Mouse (Mus musculus) heart, embryonic 10.5 days (tissue): ENCODE measurements around the gene BC049715. TPM values are rescaled to one million over a fixed set of nuclear protein-coding genes. Genes with fewer than 3 reads are reported as not detected.

Experiments used
- DNase-seq: peaks from one replicate; pipeline ENCODE4 v3.0.0-alpha.2; 2017; ENCODE audit warnings: low spot score
- H3K27ac ChIP-seq: fragments of 300-500 bp; sonication (generic); 2 replicates; pipeline ENCODE4 v1.5.1; 2016; ENCODE audit warnings: mild to moderate bottlenecking
- H3K27me3 ChIP-seq: fragments of 300-500 bp; sonication (generic); 2 replicates; pipeline ENCODE4 v1.6.1; 2016; ENCODE audit warnings: mild to moderate bottlenecking; ENCODE audit not compliant: poor library complexity, insufficient read depth, severe bottlenecking
- H3K36me3 ChIP-seq: fragments of 300-500 bp; sonication (generic); 2 replicates; pipeline ENCODE4 v1.6.1; 2016; ENCODE audit warnings: mild to moderate bottlenecking, moderate library complexity
- H3K4me1 ChIP-seq: fragments of 300-500 bp; sonication (generic); 2 replicates; pipeline ENCODE4 v1.6.1; 2016; ENCODE audit warnings: mild to moderate bottlenecking
- H3K4me3 ChIP-seq: fragments of 300-500 bp; sonication (generic); 2 replicates; pipeline ENCODE4 v1.5.1; 2016; ENCODE audit warnings: mild to moderate bottlenecking, moderate library complexity
- H3K9me3 ChIP-seq: fragments of 300-500 bp; sonication (generic); 2 replicates; pipeline ENCODE4 v1.6.1; 2016; ENCODE audit warnings: mild to moderate bottlenecking, moderate library complexity
- WGBS: fragments of 180-500 bp; shearing (Covaris S2); methylation state at CpG from one replicate; pipeline ENCODE4 v1.1.7; 2016; 5-methylcytosine and 5-hydroxymethylcytosine counted together
- polyA plus RNA-seq: library from polyadenylated mRNA; unstranded; fragments of >200 nt; fragmentation: Nextera tagmentation; extraction: Ambion mirVana; gene quantifications from 2 replicates; pipeline ENCODE4 v1.2.1, GENCODE M21; 2016

The BC049715 gene
- polyA plus RNA-seq, 1 experiment from 2014 or later = 2.4 TPM

DNA sequence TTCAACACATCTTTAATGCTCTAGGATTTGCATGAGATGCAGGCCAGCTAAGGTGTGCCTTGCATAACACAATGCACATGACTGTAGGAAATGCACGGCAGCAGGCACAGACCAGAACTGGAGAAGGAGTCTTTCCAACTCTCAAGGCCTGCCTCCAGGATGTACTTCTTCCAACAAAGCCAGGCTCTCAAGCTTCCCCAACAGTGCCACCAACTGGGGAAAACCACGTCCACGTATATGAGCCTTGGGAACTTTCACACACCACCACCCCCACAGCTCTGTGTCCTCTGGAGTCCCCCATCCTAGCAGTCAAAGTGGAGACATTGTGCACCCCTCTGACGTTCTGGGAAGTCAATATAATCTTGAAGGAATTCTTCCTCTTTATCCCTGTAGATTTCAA is 14.3 kb upstream of the BC049715 start:
- no peak for DNase-seq
- WGBS = 35% methylated on average over 4 of the region's 4 CpGs
- Histone ChIP-seq H3K4me1 (peaks cover 11% of the 10 kb centered on the region), H3K36me3 (peaks cover 59% of the 10 kb centered on the region), H3K27me3 (no peaks in the 10 kb centered on the region), H3K4me3 (no peak overlapping the region), H3K27ac (no peak overlapping the region), H3K9me3 (no peaks in the 10 kb centered on the region)

DNA sequence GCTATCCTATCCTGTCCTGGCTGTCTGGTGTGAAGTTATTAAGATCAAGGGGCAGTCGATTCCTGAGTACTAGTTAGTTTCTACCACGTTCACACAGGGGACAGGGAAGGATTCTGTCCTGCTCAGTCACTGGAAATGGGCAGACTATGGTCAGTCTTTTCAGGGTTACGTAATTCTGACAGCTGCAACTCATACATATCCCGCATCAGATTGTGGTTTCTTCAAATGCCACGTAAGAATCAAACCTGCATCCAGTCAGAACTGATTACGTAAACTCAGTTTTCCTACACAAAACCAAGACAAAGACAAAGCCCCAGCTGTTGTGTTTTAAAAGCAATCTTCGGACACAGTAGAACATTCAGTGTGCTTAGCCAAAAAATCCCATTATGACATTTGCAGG is 12.0 kb upstream of the BC049715 start:
- WGBS = 97% methylated on average over 7 of the region's 7 CpGs
- H3K36me3 ChIP-seq = peaks cover 80% of the 10 kb centered on the region

DNA sequence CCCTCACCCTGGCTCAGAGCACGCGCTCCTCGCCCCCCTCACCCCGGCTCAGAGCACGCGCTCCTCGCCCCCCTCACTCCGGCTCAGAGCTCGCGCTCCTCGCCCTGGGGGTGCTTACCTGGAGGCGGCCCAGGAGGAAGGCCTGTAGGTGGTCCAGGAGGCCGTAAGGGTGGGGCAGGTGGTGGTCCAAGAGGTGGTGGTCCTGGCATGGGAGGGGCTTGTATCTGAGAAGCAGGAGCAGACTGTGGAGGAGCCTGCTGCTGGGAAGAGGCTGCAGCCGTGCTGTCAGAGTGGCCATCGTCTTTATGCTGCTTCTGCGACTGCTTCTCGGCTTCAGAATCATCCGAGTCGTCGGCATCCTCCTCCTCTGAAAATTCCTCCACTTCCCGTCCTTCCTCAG is 10.6 kb upstream of the BC049715 start:
- WGBS = 94% methylated on average over 21 of the region's 21 CpGs
- Histone ChIP-seq H3K36me3 (peaks cover 95% of the 10 kb centered on the region), H3K9me3 (no peaks in the 10 kb centered on the region), H3K27ac (no peak overlapping the region), H3K4me3 (no peak overlapping the region), H3K4me1 (peaks cover 5% of the 10 kb centered on the region; the same call in 1 of the 2 replicates), H3K27me3 (no peaks in the 10 kb centered on the region)
- DNase-seq = no peak

More for the DNA sequence above, 12.0 kb upstream of the BC049715 start:
- Histone ChIP-seq H3K4me1 (no peaks in the 10 kb centered on the region), H3K27ac (no peak overlapping the region), H3K4me3 (no peak overlapping the region), H3K9me3 (no peaks in the 10 kb centered on the region), H3K27me3 (no peaks in the 10 kb centered on the region)
- no peak for DNase-seq

DNA sequence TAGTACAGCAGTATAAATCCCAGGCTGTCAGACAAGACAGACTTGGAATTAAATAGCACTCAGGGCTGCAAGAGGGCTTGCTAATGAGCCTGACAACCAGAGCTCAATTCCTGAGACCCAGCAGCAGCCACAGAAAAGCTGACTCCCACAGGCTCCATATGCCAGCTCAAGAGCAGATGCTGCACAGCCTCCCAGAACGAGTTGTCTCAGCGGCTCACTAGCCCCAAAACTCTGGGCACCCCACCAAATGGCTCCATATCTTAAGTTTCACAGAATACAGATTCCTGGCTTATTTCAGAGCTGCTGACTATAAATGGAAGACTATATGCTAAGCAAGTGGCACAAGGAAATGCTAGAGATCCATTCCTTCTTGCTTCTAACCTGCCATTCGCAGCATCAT is 9.9 kb upstream of the BC049715 start:
- Histone ChIP-seq H3K4me3 (no peak overlapping the region), H3K27me3 (no peaks in the 10 kb centered on the region), H3K4me1 (peaks cover 5% of the 10 kb centered on the region; the same call in 1 of the 2 replicates), H3K36me3 (peaks cover 95% of the 10 kb centered on the region), H3K9me3 (no peaks in the 10 kb centered on the region), H3K27ac (no peak overlapping the region)
- DNase-seq = no peak
- 92% methylated on average over 3 of the region's 3 CpGs for WGBS

DNA sequence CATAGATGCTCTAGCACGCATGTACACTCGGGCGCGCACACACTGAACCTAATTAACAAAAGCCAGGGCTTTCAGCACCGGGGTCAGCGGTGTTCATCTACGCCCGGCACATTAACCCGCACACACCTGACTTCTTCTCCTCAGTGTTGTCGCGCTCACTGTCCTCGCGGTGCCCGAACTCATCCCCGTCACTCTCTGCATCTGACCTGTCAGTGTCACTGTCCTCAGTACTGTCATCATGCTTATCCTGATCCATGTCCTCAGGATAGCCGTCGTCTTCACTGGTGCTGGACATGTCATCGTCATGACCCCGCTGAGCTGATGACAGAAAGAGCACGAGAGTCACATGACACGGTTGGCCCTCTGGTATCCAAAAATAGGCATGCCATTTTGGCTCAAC is 7.0 kb upstream of the BC049715 start:
- Histone ChIP-seq H3K4me1 (peaks cover 5% of the 10 kb centered on the region; the same call in 1 of the 2 replicates), H3K36me3 (peaks cover 93% of the 10 kb centered on the region), H3K4me3 (no peak overlapping the region), H3K27ac (no peak overlapping the region), H3K9me3 (no peaks in the 10 kb centered on the region), H3K27me3 (no peaks in the 10 kb centered on the region)
- 84% methylated on average over 21 of the region's 21 CpGs for WGBS
- no peak for DNase-seq

DNA sequence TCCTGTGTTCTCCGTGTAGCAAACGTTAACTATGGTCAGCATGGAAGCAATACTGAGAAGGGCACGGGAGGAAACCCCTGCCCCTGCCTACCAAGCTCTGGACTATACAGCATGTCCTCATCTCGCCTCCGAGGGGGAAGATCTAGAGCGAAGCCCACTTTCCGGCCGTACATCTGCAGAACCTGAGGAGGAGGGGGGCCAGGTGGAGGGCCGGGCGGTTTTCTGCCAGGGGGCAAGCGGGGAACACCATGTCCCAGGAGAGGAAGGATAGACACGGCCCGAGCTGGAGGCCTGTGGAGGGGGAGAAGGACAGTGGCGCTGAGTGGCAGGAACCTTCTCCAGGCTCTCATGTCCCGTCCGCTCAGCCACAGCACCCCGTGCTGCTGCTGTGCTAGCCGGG is 6.3 kb upstream of the BC049715 start:
- H3K9me3 ChIP-seq = no peaks in the 10 kb centered on the region
- no peak overlapping the region for H3K27ac ChIP-seq
- no peaks in the 10 kb centered on the region for H3K27me3 ChIP-seq
- no peak overlapping the region for H3K4me3 ChIP-seq
- peaks cover 91% of the 10 kb centered on the region for H3K36me3 ChIP-seq
- H3K4me1 ChIP-seq = peaks cover 5% of the 10 kb centered on the region; the same call in 1 of the 2 replicates
- DNase-seq = no peak
- 88% methylated on average over 18 of the region's 18 CpGs for WGBS

DNA sequence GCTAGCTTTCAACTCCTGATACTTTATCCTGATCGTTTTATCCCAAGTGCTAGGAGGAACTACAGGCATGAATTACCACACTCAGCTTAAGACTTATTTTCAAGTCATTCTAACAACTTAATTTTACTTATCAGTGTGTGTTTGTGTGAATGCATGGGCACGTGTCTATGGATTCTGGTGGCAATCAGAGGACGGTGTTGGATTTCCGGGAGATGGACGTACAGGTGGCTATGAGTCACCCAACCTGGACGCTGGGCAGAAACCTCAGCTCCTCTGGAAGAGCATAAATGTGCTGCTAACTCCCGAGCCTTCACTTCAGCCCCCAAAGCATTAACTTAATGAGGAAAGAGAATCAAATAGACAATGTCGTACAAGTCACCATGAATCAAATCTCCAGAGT is 2.4 kb upstream of the BC049715 start:
- WGBS = 92% methylated on average over 8 of the region's 8 CpGs
- H3K4me1 ChIP-seq = peaks cover 11% of the 10 kb centered on the region; the same call in 1 of the 2 replicates
- peaks cover 53% of the 10 kb centered on the region for H3K36me3 ChIP-seq
- H3K27me3 ChIP-seq = no peaks in the 10 kb centered on the region
- peak; percentile 64 for DNase-seq
- no peak overlapping the region for H3K4me3 ChIP-seq
- no peak overlapping the region for H3K27ac ChIP-seq
- H3K9me3 ChIP-seq = no peaks in the 10 kb centered on the region

DNA sequence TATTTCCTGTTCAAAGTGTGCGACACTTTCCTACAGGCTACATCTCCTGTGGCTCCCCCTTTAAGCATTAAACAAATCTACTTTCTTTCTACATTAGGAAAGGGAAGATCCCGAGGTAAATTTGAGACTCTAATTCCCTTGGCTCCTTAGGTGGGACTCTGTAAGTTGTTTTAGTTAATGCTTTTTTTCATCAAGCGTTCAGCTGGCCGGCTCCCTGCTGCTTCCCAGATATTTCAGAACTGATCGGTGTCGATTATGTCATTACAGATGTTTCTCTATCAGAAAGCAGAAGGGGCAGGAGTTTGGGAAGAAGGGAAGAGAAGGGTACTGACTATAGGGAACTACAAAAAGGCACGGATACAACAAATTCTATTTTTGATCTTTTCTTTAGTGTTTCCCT is 310 bp upstream of the BC049715 start:
- 14% methylated on average over 7 of the region's 7 CpGs for WGBS
- Histone ChIP-seq H3K36me3 (peaks cover 32% of the 10 kb centered on the region), H3K9me3 (no peaks in the 10 kb centered on the region), H3K27ac (peak overlapping the region; percentile 99), H3K4me3 (peak overlapping the region; percentile 100), H3K4me1 (peaks cover 7% of the 10 kb centered on the region; the same call in 1 of the 2 replicates), H3K27me3 (no peaks in the 10 kb centered on the region; the same call in 1 of the 2 replicates)
- peak; percentile 55 for DNase-seq

DNA sequence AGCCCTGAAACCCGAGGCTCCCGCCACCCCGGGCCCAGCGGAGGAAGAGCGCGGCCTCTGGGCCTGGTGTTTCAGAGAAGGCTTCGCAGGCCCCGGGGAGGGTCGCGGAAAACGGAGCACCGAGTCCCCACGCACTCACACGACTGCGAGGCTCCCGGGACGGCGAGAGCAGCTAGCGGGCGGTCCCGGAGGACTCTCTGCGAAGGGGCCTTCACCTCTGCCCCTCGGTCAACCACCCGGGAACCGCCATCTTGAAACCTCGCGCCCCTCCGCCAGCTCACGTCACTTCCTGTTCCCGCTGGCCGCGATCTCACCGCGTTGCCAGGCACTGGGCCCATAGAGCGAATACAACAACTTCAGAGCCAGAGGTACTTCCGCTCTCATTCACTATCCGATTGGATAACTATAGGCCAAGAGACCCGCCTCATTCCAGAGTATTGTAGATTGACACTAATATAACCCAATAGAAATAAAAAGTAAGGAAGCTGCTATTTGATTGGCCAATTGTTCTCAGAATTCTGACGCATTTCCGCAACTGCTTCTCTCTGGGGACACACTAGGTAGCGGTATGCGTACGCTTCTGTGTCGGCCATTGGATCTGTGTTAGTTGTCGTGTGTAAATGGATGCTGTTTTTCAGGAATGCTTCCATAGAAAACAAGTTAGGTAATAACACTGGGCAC is 595 bp downstream of the BC049715 start, which contains the start of gene Wbp11:
TSS of gene Wbp11 (minus strand) at position 353 of the 681 bp plus-strand sequence.
- peak; percentile 99 for DNase-seq
- Histone ChIP-seq H3K27ac (peak within 1 kb of the TSS; percentile 99), H3K27me3 (no peaks in the 10 kb centered on the region; the same call in 1 of the 2 replicates), H3K9me3 (no peaks in the 10 kb centered on the region), H3K4me3 (peak within 1 kb of the TSS; percentile 100), H3K4me1 (peaks cover 7% of the 10 kb centered on the region; the same call in 1 of the 2 replicates), H3K36me3 (peaks cover 23% of the 10 kb centered on the region)
- under 1% methylated on average over 45 of the region's 45 CpGs for WGBS

DNA sequence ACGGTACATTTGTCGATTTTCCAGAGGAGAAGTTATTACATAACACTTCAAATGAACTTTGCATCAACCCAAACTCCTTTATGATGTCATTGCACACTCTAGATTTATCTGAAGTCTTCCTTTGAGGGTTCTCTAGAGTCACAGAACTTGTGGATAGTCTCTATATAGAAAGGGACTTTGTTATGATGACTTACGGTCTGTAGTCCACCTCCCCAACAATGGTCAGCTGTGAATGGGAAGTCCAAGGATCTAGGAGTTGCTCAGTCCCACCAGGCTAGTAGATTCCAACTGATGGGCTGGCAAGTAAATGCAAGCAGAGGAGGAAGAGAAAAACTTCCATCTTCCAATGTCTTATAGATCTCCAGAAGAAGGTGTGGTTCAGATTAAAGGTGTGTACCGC is 1.3 kb downstream of the BC049715 start:
- H3K27me3 ChIP-seq = no peaks in the 10 kb centered on the region; the same call in 1 of the 2 replicates
- H3K36me3 ChIP-seq = peaks cover 20% of the 10 kb centered on the region

DNA sequence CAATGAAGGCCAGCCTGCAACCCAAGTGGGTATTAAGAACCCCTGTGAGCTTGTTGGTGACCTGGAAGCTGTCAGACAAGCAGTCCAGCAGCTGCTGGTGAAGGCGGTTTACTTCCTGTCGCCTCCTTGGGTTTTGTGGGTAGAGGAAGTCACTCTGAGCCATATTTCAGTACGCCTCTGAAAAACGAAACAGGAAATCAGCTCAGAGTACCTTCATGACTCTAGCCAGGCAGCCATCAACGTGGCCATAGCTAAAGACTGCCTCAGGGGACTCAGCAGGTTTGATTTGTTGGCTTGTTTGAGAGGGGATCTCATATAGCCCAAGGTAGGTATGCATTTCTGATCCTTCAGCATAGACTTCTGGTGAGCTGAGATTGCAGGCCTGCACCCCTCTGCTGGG is 4.3 kb downstream of the BC049715 start:
- Histone ChIP-seq H3K36me3 (no peaks in the 10 kb centered on the region), H3K4me1 (peaks cover 7% of the 10 kb centered on the region; the same call in 1 of the 2 replicates), H3K4me3 (no peak overlapping the region), H3K27ac (no peak overlapping the region), H3K9me3 (no peaks in the 10 kb centered on the region), H3K27me3 (peaks cover 3% of the 10 kb centered on the region)
- DNase-seq = no peak
- 61% methylated on average over 5 of the region's 5 CpGs for WGBS

More for the DNA sequence above, 1.3 kb downstream of the BC049715 start:
- Histone ChIP-seq H3K4me1 (peaks cover 7% of the 10 kb centered on the region; the same call in 1 of the 2 replicates), H3K4me3 (peak overlapping the region; percentile 100), H3K9me3 (no peaks in the 10 kb centered on the region), H3K27ac (peak overlapping the region; percentile 89)
- 38% methylated on average over 4 of the region's 4 CpGs for WGBS
- DNase-seq = no peak

DNA sequence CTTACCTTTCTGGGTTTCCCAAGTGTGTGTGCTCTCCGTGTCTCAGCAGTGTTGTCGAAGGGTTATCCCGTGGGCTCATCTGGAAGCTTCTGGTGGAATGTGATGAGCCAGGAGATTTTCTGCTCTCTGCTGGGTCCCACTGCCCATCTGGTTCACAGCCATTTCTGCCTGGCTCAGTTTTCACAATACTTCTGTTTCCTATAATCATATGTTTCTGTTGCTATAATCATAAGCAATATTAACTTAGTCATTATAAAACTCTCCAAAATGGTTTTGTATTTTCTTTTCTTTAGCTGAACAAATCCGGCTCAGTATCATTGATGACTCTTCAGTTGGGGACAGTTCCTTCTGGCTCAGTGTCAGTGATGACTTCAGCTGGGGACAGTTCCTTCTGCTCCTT is 7.9 kb downstream of the BC049715 start, which contains the start of gene Smco3:
TSS of gene Smco3 (minus strand) at position 101 of the 400 bp plus-strand sequence.
- H3K4me3 ChIP-seq = no peak within 1 kb of the TSS
- WGBS = 44% methylated on average over 4 of the region's 4 CpGs
- no peak for DNase-seq
- peaks cover 3% of the 10 kb centered on the region for H3K27me3 ChIP-seq
- no peaks in the 10 kb centered on the region for H3K9me3 ChIP-seq
- no peaks in the 10 kb centered on the region for H3K36me3 ChIP-seq
- no peaks in the 10 kb centered on the region for H3K4me1 ChIP-seq
- no peak within 1 kb of the TSS for H3K27ac ChIP-seq

DNA sequence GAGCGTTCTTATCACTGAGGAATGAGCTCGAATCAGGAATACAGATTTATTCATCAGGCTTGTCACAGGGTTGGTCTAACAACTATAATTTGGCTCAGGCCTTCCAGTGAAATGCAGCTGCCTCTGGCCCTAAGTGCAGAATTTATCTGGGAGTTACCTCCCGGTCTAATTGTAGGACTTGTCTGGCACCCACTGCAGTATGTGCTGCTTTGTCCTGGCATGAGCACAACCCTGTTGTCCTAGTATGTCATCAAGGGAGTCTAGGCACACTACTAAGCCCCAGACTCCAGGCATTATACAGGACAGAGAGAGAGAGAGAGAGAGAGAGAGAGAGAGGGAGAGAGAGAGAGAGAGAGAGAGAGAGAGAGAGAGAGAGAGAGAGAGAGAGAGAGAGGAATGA is 9.9 kb downstream of the BC049715 start:
- no peak for DNase-seq
- WGBS = 68% methylated on average over 3 of the region's 3 CpGs
- no peaks in the 10 kb centered on the region for H3K4me1 ChIP-seq
- no peaks in the 10 kb centered on the region for H3K9me3 ChIP-seq
- H3K36me3 ChIP-seq = no peaks in the 10 kb centered on the region
- peaks cover 3% of the 10 kb centered on the region; the same call in 1 of the 2 replicates for H3K27me3 ChIP-seq
- no peak overlapping the region for H3K4me3 ChIP-seq
- H3K27ac ChIP-seq = no peak overlapping the region
